Mouse (Mus musculus) liver, embryonic 14.5 days (tissue): Measurements from ENCODE around the gene Defb10. TPM values are rescaled to one million over a fixed set of nuclear protein-coding genes. Genes with fewer than 3 reads are reported as not detected.
"Not testable (repeated sequence)": the region's sequence is repeated elsewhere in the genome, so short reads cannot be mapped to it uniquely, and the experiment has no call there.

Experiments used
- ATAC-seq: fragments of 200-750 bp; cut with Nextera tagmentation; 2 replicates; pipeline ENCODE4 v1.8.0; 2017; ENCODE audit warnings: moderate number of reproducible peaks, mild to moderate bottlenecking, moderate library complexity; ENCODE audit not compliant: insufficient read depth
- DNase-seq, 3 experiments: peaks; one replicate each; pipeline ENCODE4 v3.0.0-alpha.2; 2012 to 2013; ENCODE audit warnings: low read depth in 3 of 3, low spot score in 3 of 3
- H3K27ac ChIP-seq: fragments of 300-500 bp; sonication (generic); 2 replicates; pipeline ENCODE4 v1.5.1; 2014; ENCODE audit warnings: moderate library complexity, mild to moderate bottlenecking, control low read depth, inconsistent platforms
- H3K27me3 ChIP-seq: fragments of 300-500 bp; sonication (generic); 2 replicates; pipeline ENCODE4 v1.6.1; 2014; ENCODE audit warnings: mild to moderate bottlenecking, low read length, moderate library complexity; ENCODE audit not compliant: control insufficient read depth, insufficient read depth
- H3K36me3 ChIP-seq: fragments of 300-500 bp; sonication (generic); replicated peaks from 2 replicates; pipeline ENCODE4 v1.6.1; 2014; ENCODE audit warnings: low read depth; ENCODE audit not compliant: control insufficient read depth, insufficient read depth
- H3K4me1 ChIP-seq, 2 experiments: fragments of 200-500 bp in 1 of 2; fragments of 300-500 bp in 1 of 2; sonication (generic) in 1 of 2; replicated peaks; 2 replicates each; pipeline ENCODE4 v1.6.1; 2012 to 2014; ENCODE audit warnings: antibody characterized with exemption in 1 of 2, inconsistent platforms in 1 of 2, low read length in 1 of 2; ENCODE audit not compliant: control insufficient read depth in 2 of 2, insufficient read depth in 2 of 2
- H3K4me2 ChIP-seq: fragments of 300-500 bp; sonication (generic); 2 replicates; pipeline ENCODE4 v1.6.1; 2014; ENCODE audit warnings: low read depth, mild to moderate bottlenecking, control low read depth, moderate library complexity
- H3K4me3 ChIP-seq, 2 experiments: fragments of 200-500 bp in 1 of 2; fragments of 300-500 bp in 1 of 2; sonication (generic) in 1 of 2; 2 replicates each; pipeline ENCODE4 v1.5.1; 2012 to 2014; ENCODE audit warnings: low read depth in 2 of 2, low read length in 2 of 2, mild to moderate bottlenecking in 2 of 2, control low read depth in 1 of 2, inconsistent platforms in 1 of 2, moderate library complexity in 1 of 2; ENCODE audit not compliant: insufficient read depth in 1 of 2
- H3K9ac ChIP-seq: fragments of 300-500 bp; sonication (generic); replicated peaks from 2 replicates; pipeline ENCODE4 v1.6.1; 2014; ENCODE audit warnings: mild to moderate bottlenecking, control low read depth, moderate library complexity
- H3K9me3 ChIP-seq: fragments of 300-500 bp; sonication (generic); 2 replicates; pipeline ENCODE4 v1.6.1; 2016; ENCODE audit warnings: low read length, mixed read lengths; ENCODE audit not compliant: control insufficient read depth
- WGBS: fragments of 180-500 bp; shearing (Covaris S2); extraction: QIAGEN DNeasy Blood & Tissue Kit; methylation state at CpG from one replicate; pipeline ENCODE4 v1.1.7; 2014; ENCODE audit not compliant: insufficient replicate concordance; 5-methylcytosine and 5-hydroxymethylcytosine counted together
- polyA plus RNA-seq, 2 experiments: library from polyadenylated mRNA; depleted of rRNA in 1 of 2; stranded (reverse) in 1 of 2; unstranded in 1 of 2; fragments of >200 nt; fragmentation: Nextera tagmentation in 1 of 2; extraction: Ambion mirVana in 1 of 2; gene quantifications; 2 replicates each; pipeline versions ENCODE4 v1.2.1 to v1.2.3; 2012 to 2014

Gene Defb10
- polyA plus RNA-seq (2012; rRNA removed): not detected in 2 replicates
- not detected in 2 replicates for polyA plus RNA-seq (2014; fragmentation: Nextera tagmentation; extraction: Ambion mirVana)

GRCm38 (mm10) chr8:21858586-21858985, at the start of gene Defb10:
Gene Defb10, plus strand, starts transcription at chr8:21858901.
- not testable (repeated sequence) for H3K9ac ChIP-seq, H3K27me3 ChIP-seq, H3K4me2 ChIP-seq, DNase-seq, ATAC-seq, H3K9me3 ChIP-seq, H3K4me3 ChIP-seq, H3K27ac ChIP-seq, H3K4me1 ChIP-seq, H3K36me3 ChIP-seq
- 31% methylated on average over 1 of the region's 1 CpGs for WGBS

- H3K9me3 ChIP-seq, H3K4me3 ChIP-seq, H3K9ac ChIP-seq, H3K36me3 ChIP-seq, H3K4me1 ChIP-seq, ATAC-seq, H3K27ac ChIP-seq, H3K4me2 ChIP-seq, H3K27me3 ChIP-seq, DNase-seq: not testable (repeated sequence)
Observed at GRCm38 (mm10) chr8:21885321-21885720, 26.6 kb downstream of the Defb10 start, which contains the start of gene Defb9. Gene Defb9, minus strand, starts transcription at chr8:21885421.

GRCm38 (mm10) chr8:21906290-21906689, 47.6 kb downstream of the Defb10 start, which contains the start of gene Defb11:
Gene Defb11, minus strand, starts transcription at chr8:21906412.
- ATAC-seq: not testable (repeated sequence)

More at GRCm38 (mm10) chr8:21906290-21906689, 47.6 kb downstream of the Defb10 start, which contains the start of gene Defb11:
- H3K4me3 ChIP-seq, H3K4me1 ChIP-seq, H3K27ac ChIP-seq, H3K36me3 ChIP-seq, DNase-seq, H3K27me3 ChIP-seq, H3K4me2 ChIP-seq, H3K9ac ChIP-seq, H3K9me3 ChIP-seq: not testable (repeated sequence)

Other genes with a start within 250 kb of the Defb10 start
- gene Defa26, start 240.7 kb upstream of the Defb10 start, polyA plus RNA-seq (2012; rRNA removed): not detected in 2 replicates
- gene Defa26, start 240.7 kb upstream of the Defb10 start, polyA plus RNA-seq (2014; fragmentation: Nextera tagmentation; extraction: Ambion mirVana): not detected in 2 replicates
- not detected in 2 replicates for gene Defa17, start 203.1 kb upstream of the Defb10 start, polyA plus RNA-seq (2012; rRNA removed)
- gene Defa17, start 203.1 kb upstream of the Defb10 start, polyA plus RNA-seq (2014; fragmentation: Nextera tagmentation; extraction: Ambion mirVana): not detected in 2 replicates
- not detected in 2 replicates for gene Defa34, start 193.1 kb upstream of the Defb10 start, polyA plus RNA-seq (2012; rRNA removed)
- not detected in 2 replicates for gene Defa34, start 193.1 kb upstream of the Defb10 start, polyA plus RNA-seq (2014; fragmentation: Nextera tagmentation; extraction: Ambion mirVana)
- gene AY761184, start 155.3 kb upstream of the Defb10 start, polyA plus RNA-seq (2012; rRNA removed): not detected in 2 replicates
- not detected in 2 replicates for gene AY761184, start 155.3 kb upstream of the Defb10 start, polyA plus RNA-seq (2014; fragmentation: Nextera tagmentation; extraction: Ambion mirVana)
- not detected in 2 replicates for gene Defa24, start 124.4 kb upstream of the Defb10 start, polyA plus RNA-seq (2012; rRNA removed)
- gene Defa24, start 124.4 kb upstream of the Defb10 start, polyA plus RNA-seq (2014; fragmentation: Nextera tagmentation; extraction: Ambion mirVana): not detected in 2 replicates
- not detected in 2 replicates for gene Defb50, start 35.4 kb upstream of the Defb10 start, polyA plus RNA-seq (2012; rRNA removed)
- gene Defb50, start 35.4 kb upstream of the Defb10 start, polyA plus RNA-seq (2014; fragmentation: Nextera tagmentation; extraction: Ambion mirVana): not detected in 2 replicates
- not detected in 2 replicates for gene Defb2, start 19.0 kb upstream of the Defb10 start, polyA plus RNA-seq (2012; rRNA removed)
- gene Defb2, start 19.0 kb upstream of the Defb10 start, polyA plus RNA-seq (2014; fragmentation: Nextera tagmentation; extraction: Ambion mirVana): not detected in 2 replicates
- not detected in 2 replicates for gene Defb9, start 26.5 kb downstream of the Defb10 start, polyA plus RNA-seq (2012; rRNA removed)
- not detected in 2 replicates for gene Defb9, start 26.5 kb downstream of the Defb10 start, polyA plus RNA-seq (2014; fragmentation: Nextera tagmentation; extraction: Ambion mirVana)
- gene Defb11, start 47.5 kb downstream of the Defb10 start, polyA plus RNA-seq (2012; rRNA removed): not detected in 2 replicates
- not detected in 2 replicates for gene Defb11, start 47.5 kb downstream of the Defb10 start, polyA plus RNA-seq (2014; fragmentation: Nextera tagmentation; extraction: Ambion mirVana)
- gene Defb15, start 73.8 kb downstream of the Defb10 start, polyA plus RNA-seq (2012; rRNA removed): not detected in 2 replicates
- not detected in 2 replicates for gene Defb15, start 73.8 kb downstream of the Defb10 start, polyA plus RNA-seq (2014; fragmentation: Nextera tagmentation; extraction: Ambion mirVana)
- gene Defb35, start 79.5 kb downstream of the Defb10 start, polyA plus RNA-seq (2012; rRNA removed): not detected in 2 replicates
- gene Defb35, start 79.5 kb downstream of the Defb10 start, polyA plus RNA-seq (2014; fragmentation: Nextera tagmentation; extraction: Ambion mirVana): not detected in 2 replicates
- gene Defb13, start 87.9 kb downstream of the Defb10 start, polyA plus RNA-seq (2012; rRNA removed): not detected in 2 replicates
- gene Defb13, start 87.9 kb downstream of the Defb10 start, polyA plus RNA-seq (2014; fragmentation: Nextera tagmentation; extraction: Ambion mirVana): not detected in 2 replicates
- gene Fam90a1a, start 99.8 kb downstream of the Defb10 start, polyA plus RNA-seq (2012; rRNA removed): not detected in 2 replicates
- not detected in 2 replicates for gene Fam90a1a, start 99.8 kb downstream of the Defb10 start, polyA plus RNA-seq (2014; fragmentation: Nextera tagmentation; extraction: Ambion mirVana)
- gene Ccdc70, start 110.9 kb downstream of the Defb10 start, polyA plus RNA-seq (2012; rRNA removed): not detected in 2 replicates
- not detected in 2 replicates for gene Ccdc70, start 110.9 kb downstream of the Defb10 start, polyA plus RNA-seq (2014; fragmentation: Nextera tagmentation; extraction: Ambion mirVana)
- 8.4 and 9.4 TPM in 2 replicates for gene Atp7b, start 201.4 kb downstream of the Defb10 start, polyA plus RNA-seq (2012; rRNA removed)
- gene Atp7b, start 201.4 kb downstream of the Defb10 start, polyA plus RNA-seq (2014; fragmentation: Nextera tagmentation; extraction: Ambion mirVana): 10.4 and 12.0 TPM in 2 replicates
- gene Alg11, start 201.8 kb downstream of the Defb10 start, polyA plus RNA-seq (2012; rRNA removed): 2.3 and 3.1 TPM in 2 replicates
- 5.1 and 5.4 TPM in 2 replicates for gene Alg11, start 201.8 kb downstream of the Defb10 start, polyA plus RNA-seq (2014; fragmentation: Nextera tagmentation; extraction: Ambion mirVana)